Mouse (Mus musculus) frontal cortex, postnatal 36 days (tissue): ENCODE measurements around the gene Zfp93.
A peak's percentile ranks its signal among the peaks of the same experiment; 100 is the strongest.

ENCODE experiments used
- DNase-seq, 2 experiments: peaks; one replicate each; pipeline ENCODE4 v3.0.0; 2022; ENCODE audit warnings: low spot score in 2 of 2

The Zfp93 gene

GRCm38 (mm10) chr7:24291387-24292090 lies 21.3 kb downstream of the Zfp93 start:
- DNase-seq, result no peak

GRCm38 (mm10) chr7:24293061-24293851 lies 23.0 kb downstream of the Zfp93 start:
- no peak for DNase-seq

- no peak for DNase-seq
Observed at GRCm38 (mm10) chr7:24294763-24295162, 24.5 kb downstream of the Zfp93 start.

- DNase-seq, result no peak
Observed at GRCm38 (mm10) chr7:24295376-24295775, 25.2 kb downstream of the Zfp93 start.

- DNase-seq, result no peak
Observed at GRCm38 (mm10) chr7:24296386-24296785, 26.2 kb downstream of the Zfp93 start.

GRCm38 (mm10) chr7:24297361-24298095 lies 27.3 kb downstream of the Zfp93 start:
- DNase-seq, result no peak

GRCm38 (mm10) chr7:24298635-24298972 lies 28.4 kb downstream of the Zfp93 start:
- DNase-seq, result no peak

- peak; percentile 88 to 92 for DNase-seq
Observed at GRCm38 (mm10) chr7:24298973-24299708, 28.9 kb downstream of the Zfp93 start.

GRCm38 (mm10) chr7:24299823-24300481 lies 29.7 kb downstream of the Zfp93 start:
- DNase-seq, result peak in 1 of 2 experiments; percentile 19

- no peak for DNase-seq
Observed at GRCm38 (mm10) chr7:24300771-24301282, 30.6 kb downstream of the Zfp93 start, which contains the start of gene Zfp61. Gene Zfp61, minus strand, starts transcription at chr7:24301232.

GRCm38 (mm10) chr7:24315726-24316566 lies 45.7 kb downstream of the Zfp93 start:
- DNase-seq, result no peak

- DNase-seq, result peak; percentile 98 to 99
Observed at GRCm38 (mm10) chr7:24316567-24317092, 46.4 kb downstream of the Zfp93 start, which contains the start of gene Zfp94. Gene Zfp94, minus strand, starts transcription at chr7:24316666.

- DNase-seq, result no peak
Observed at GRCm38 (mm10) chr7:24318942-24319341, 48.7 kb downstream of the Zfp93 start.

- no peak for DNase-seq
Observed at GRCm38 (mm10) chr7:24322593-24322992, 52.4 kb downstream of the Zfp93 start.

- peak in 1 of 2 experiments; percentile 33 for DNase-seq
Observed at GRCm38 (mm10) chr7:24325197-24325596, 55.0 kb downstream of the Zfp93 start.

GRCm38 (mm10) chr7:24325675-24326128 lies 55.5 kb downstream of the Zfp93 start:
- DNase-seq, result peak; percentile 64 to 66

GRCm38 (mm10) chr7:24326273-24327135 lies 56.3 kb downstream of the Zfp93 start:
- peak; percentile 27 to 39 for DNase-seq
